Mouse (Mus musculus) left cerebral cortex, adult 2 months (tissue): ENCODE measurements at regions not wholly inside any gene's neighbourhood (a gene's known extent, or its start where the extent isn't known, plus 50 kb on each side); places are given as distances from the start of the nearest gene placed in this dataset.

Source experiments
- DNase-seq, 2 experiments: peaks; one replicate each; pipeline ENCODE4 v3.0.0; 2021 to 2022; ENCODE audit warnings: low spot score in 2 of 2, mixed read lengths in 1 of 2; ENCODE audit errors: extremely low spot score in 1 of 2
- H3K27ac ChIP-seq: fragments of 200-600 bp; 2 replicates; pipeline ENCODE4 v1.8.1; 2022
- H3K4me3 ChIP-seq: fragments of 200-600 bp; 2 replicates; pipeline ENCODE4 v1.8.1; 2022
- CTCF ChIP-seq: fragments of 200-600 bp; IDR thresholded peaks from 2 replicates; pipeline ENCODE4 v1.8.1; 2022; ENCODE audit warnings: antibody characterized with exemption, mild to moderate bottlenecking, moderate library complexity
- intact Hi-C: fragments of 180-260 bp; cut with DNase I; formaldehyde crosslinking; loops from one replicate; pipeline ENCODE4 v1.15.1; 2025

- Histone ChIP-seq H3K4me3 (no peak overlapping the region), H3K27ac (no peak overlapping the region)
- no peak for DNase-seq
- no peak for TF ChIP-seq CTCF
- intact Hi-C loops = no loop called here
These were observed 75.8 kb downstream of the Rnd3 start for GRCm38 (mm10) chr2:51073040-51073594.

- H3K27ac ChIP-seq = no peak overlapping the region
- no peak for DNase-seq
- TF ChIP-seq CTCF = no peak
- H3K4me3 ChIP-seq = no peak overlapping the region
- intact Hi-C loops = no loop called here
These were observed 76.5 kb downstream of the Rnd3 start for GRCm38 (mm10) chr2:51072346-51072885.

- no peak overlapping the region for H3K4me3 ChIP-seq
- no peak for DNase-seq
- TF ChIP-seq CTCF = no peak
- intact Hi-C loops = no loop called here
- no peak overlapping the region for H3K27ac ChIP-seq
These were observed 78.0 kb downstream of the Rnd3 start for GRCm38 (mm10) chr2:51070902-51071301.

- no peak overlapping the region for H3K4me3 ChIP-seq
- H3K27ac ChIP-seq = no peak overlapping the region
- DNase-seq = no peak
- intact Hi-C loops = no loop called here
- no peak for TF ChIP-seq CTCF
These were observed 82.5 kb downstream of the Rnd3 start for GRCm38 (mm10) chr2:51066423-51066831.

- no peak overlapping the region for H3K27ac ChIP-seq
These were observed 83.1 kb downstream of the Rnd3 start for GRCm38 (mm10) chr2:51065821-51066220.

GRCm38 (mm10) chr2:51064821-51065220 lies 84.1 kb downstream of the Rnd3 start:
- TF ChIP-seq CTCF = no peak
- H3K4me3 ChIP-seq = no peak overlapping the region
- H3K27ac ChIP-seq = no peak overlapping the region
- intact Hi-C loops = no loop called here
- no peak for DNase-seq

More at GRCm38 (mm10) chr2:51065821-51066220, 83.1 kb downstream of the Rnd3 start:
- no peak for DNase-seq
- H3K4me3 ChIP-seq = no peak overlapping the region
- TF ChIP-seq CTCF = no peak
- intact Hi-C loops = no loop called here

GRCm38 (mm10) chr2:51062049-51062448 lies 86.9 kb downstream of the Rnd3 start:
- H3K27ac ChIP-seq = no peak overlapping the region
- TF ChIP-seq CTCF = no peak
- intact Hi-C loops = no loop called here
- H3K4me3 ChIP-seq = no peak overlapping the region
- no peak for DNase-seq

- Histone ChIP-seq H3K4me3 (no peak overlapping the region), H3K27ac (no peak overlapping the region)
- no peak for DNase-seq
- intact Hi-C loops = no loop called here
- no peak for TF ChIP-seq CTCF
These were observed 90.8 kb downstream of the Rnd3 start for GRCm38 (mm10) chr2:51058158-51058557.

GRCm38 (mm10) chr2:51056141-51056731 lies 92.7 kb downstream of the Rnd3 start:
- Histone ChIP-seq H3K27ac (no peak overlapping the region), H3K4me3 (no peak overlapping the region)
- intact Hi-C loops = no loop called here
- no peak for DNase-seq
- TF ChIP-seq CTCF = no peak

GRCm38 (mm10) chr2:51055339-51055738 lies 93.6 kb downstream of the Rnd3 start:
- Histone ChIP-seq H3K4me3 (no peak overlapping the region), H3K27ac (no peak overlapping the region)
- no peak for DNase-seq
- TF ChIP-seq CTCF = no peak
- intact Hi-C loops = no loop called here

- TF ChIP-seq CTCF = no peak
- intact Hi-C loops = no loop called here
- no peak for DNase-seq
- Histone ChIP-seq H3K27ac (no peak overlapping the region), H3K4me3 (no peak overlapping the region)
These were observed 99.1 kb downstream of the Rnd3 start for GRCm38 (mm10) chr2:51049834-51050170.

- intact Hi-C loops = no loop called here
- TF ChIP-seq CTCF = no peak
- Histone ChIP-seq H3K4me3 (no peak overlapping the region), H3K27ac (no peak overlapping the region)
- DNase-seq = no peak
These were observed 99.6 kb downstream of the Rnd3 start for GRCm38 (mm10) chr2:51049101-51049833.
